Mouse (Mus musculus) liver, embryonic 14.5 days (tissue): ENCODE results near the gene Tmcc3.

Experiments
- CTCF ChIP-seq: IDR thresholded peaks from 2 replicates; pipeline ENCODE4 v1.5.1; 2016; ENCODE audit warnings: antibody characterized with exemption, low read depth, control low read depth
- EP300 ChIP-seq: IDR thresholded peaks from 2 replicates; pipeline ENCODE4 v1.6.1; 2016; ENCODE audit warnings: antibody characterized with exemption, low read depth

- TF ChIP-seq EP300, result no peak
- TF ChIP-seq CTCF, result no peak
These were observed 251.2 kb downstream of the Tmcc3 start for GRCm38 (mm10) chr10:94562991-94563390.
